Comparison of ENCODE assay signal across 8 mouse cellular contexts in the genomic region with DNA sequence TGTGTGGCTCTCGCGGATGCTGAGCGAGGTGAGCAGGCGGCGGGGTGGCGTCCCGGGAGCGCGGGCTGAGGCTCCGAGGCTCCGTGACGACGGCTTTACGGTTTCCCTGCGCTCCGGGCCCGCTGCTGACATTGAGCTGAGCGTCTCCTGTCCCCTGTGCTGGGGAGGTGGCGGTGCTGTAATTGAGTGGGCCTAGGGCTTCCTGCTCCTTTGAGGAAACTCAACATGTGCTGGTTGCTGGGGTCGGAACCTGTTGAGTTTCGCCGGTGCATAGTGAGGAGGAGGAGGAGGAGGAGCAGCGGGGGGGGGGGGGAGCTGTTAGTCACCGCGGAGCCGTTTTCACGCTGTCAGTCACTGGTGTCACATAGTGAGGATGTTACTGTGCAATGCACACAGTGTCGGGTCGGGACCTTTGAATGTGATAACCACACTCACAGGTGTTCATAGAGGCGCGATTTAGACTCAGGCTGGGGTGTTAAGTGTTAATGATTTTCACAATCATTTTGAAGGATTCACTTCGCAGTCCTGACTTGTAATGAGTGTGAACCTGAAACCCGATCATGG. TPM values are rescaled to one million over a fixed set of nuclear protein-coding genes. Genes with fewer than 3 reads are reported as not detected.
DNase-seq lines count a peak whose midpoint lies in the region; ATAC-seq lines count a peak whose summit lies in the region.

No protein-coding gene starts in this region.

- no peaks in the 10 kb centered on the region for H3K27me3 ChIP-seq in neural tube, embryonic 11.5 days (ENCODE audit: control insufficient read depth, insufficient read depth, low read length)
- H3K27me3 ChIP-seq in limb, embryonic 13.5 days = no peaks in the 10 kb centered on the region
- no peaks in the 10 kb centered on the region for H3K27me3 ChIP-seq in stomach, embryonic 15.5 days (replicated peaks)

- H3K9ac ChIP-seq in neural tube, embryonic 11.5 days (ENCODE audit: low read length) = peak overlapping the region; percentile 75
- peak overlapping the region; percentile 82 for H3K9ac ChIP-seq in limb, embryonic 13.5 days
- peak overlapping the region; percentile 90 for H3K9ac ChIP-seq in stomach, embryonic 15.5 days

- no peak for DNase-seq in neural tube, embryonic 11.5 days (ENCODE audit: low spot score)
- no peak for DNase-seq in neural tube, embryonic 10.5 days (ENCODE audit: extremely low spot score, low spot score)
- DNase-seq in B cell, adult 2 months = no peak
- no peak for DNase-seq in gastrocnemius, postnatal 4 days (ENCODE audit: low spot score in 2 of 2)
- no peak for DNase-seq in left cerebral cortex, postnatal 25 days (ENCODE audit: low spot score in 2 of 2)

- peak overlapping the region; percentile 74 for H3K4me2 ChIP-seq in neural tube, embryonic 11.5 days (ENCODE audit: low read depth)
- H3K4me2 ChIP-seq in limb, embryonic 13.5 days (replicated peaks) = peak overlapping the region; percentile 83
- peak overlapping the region; percentile 75 for H3K4me2 ChIP-seq in stomach, embryonic 15.5 days

- 2% methylated on average over 32 of the region's 33 CpGs for WGBS in neural tube, embryonic 11.5 days
- WGBS in limb, embryonic 13.5 days = under 1% methylated on average over 32 of the region's 33 CpGs
- WGBS in stomach, embryonic 15.5 days = 2% methylated on average over 32 of the region's 33 CpGs

- intact Hi-C loops in left cerebral cortex, postnatal 25 days (cut with DNase I) = loop anchor here (1.0 to 2.0 kb wide), 3 partner anchors 17 to 86 kb away; a partner anchor contains a TSS

- ATAC-seq in neural tube, embryonic 11.5 days (ENCODE audit: insufficient read depth, low FRiP score, low TSS enrichment) = no peak; the same call in 1 of the 2 replicates
- peak; percentile 20 for ATAC-seq in erythroblast, adult 5-6 weeks (replicated peaks; ENCODE audit: low FRiP score, poor library complexity, severe bottlenecking)
- ATAC-seq in limb, embryonic 13.5 days (ENCODE audit: low FRiP score, low read depth) = peak; percentile 51
- ATAC-seq in stomach, embryonic 15.5 days (ENCODE audit: insufficient read depth, low FRiP score, low read depth) = peak; percentile 30; the same call in 1 of the 2 replicates

- H3K4me3 ChIP-seq in neural tube, embryonic 11.5 days (ENCODE audit: low read depth, low read length) = peak overlapping the region; percentile 98
- peak overlapping the region; percentile 95 for H3K4me3 ChIP-seq in limb, embryonic 13.5 days
- H3K4me3 ChIP-seq in stomach, embryonic 15.5 days (replicated peaks) = peak overlapping the region; percentile 100

- H3K27ac ChIP-seq in neural tube, embryonic 11.5 days (ENCODE audit: low read depth, low read length) = no peak overlapping the region
- H3K27ac ChIP-seq in limb, embryonic 13.5 days = no peak overlapping the region
- peak overlapping the region; percentile 62; the same call in 1 of the 2 replicates for H3K27ac ChIP-seq in stomach, embryonic 15.5 days

- H3K4me1 ChIP-seq in neural tube, embryonic 11.5 days (ENCODE audit: control insufficient read depth, insufficient read depth, low read length) = peaks cover 10% of the 10 kb centered on the region
- H3K4me1 ChIP-seq in limb, embryonic 13.5 days = peaks cover 26% of the 10 kb centered on the region
- H3K4me1 ChIP-seq in stomach, embryonic 15.5 days = peaks cover 12% of the 10 kb centered on the region

- H3K36me3 ChIP-seq in neural tube, embryonic 11.5 days (ENCODE audit: control insufficient read depth, insufficient read depth, low read length) = peaks cover 8% of the 10 kb centered on the region
- H3K36me3 ChIP-seq in limb, embryonic 13.5 days = peaks cover 41% of the 10 kb centered on the region
- peaks cover 31% of the 10 kb centered on the region for H3K36me3 ChIP-seq in stomach, embryonic 15.5 days

- no peaks in the 10 kb centered on the region for H3K9me3 ChIP-seq in neural tube, embryonic 11.5 days (ENCODE audit: control insufficient read depth, low read length)
- H3K9me3 ChIP-seq in limb, embryonic 13.5 days = no peaks in the 10 kb centered on the region
- no peaks in the 10 kb centered on the region for H3K9me3 ChIP-seq in stomach, embryonic 15.5 days

RNA-seq across cellular contexts. Expression of a gene that starts 0.4 kb away (rescaled TPM):
- 30.6 and 32.9 TPM in 2 replicates for polyA plus RNA-seq in neural tube, embryonic 11.5 days (2014; fragmentation: Nextera tagmentation; extraction: Ambion mirVana)
- total RNA-seq in erythroblast, adult 5-6 weeks (2015; ENCODE audit: low replicate concordance) = 3.5 and 4.6 TPM in 2 replicates
- 3.9 and 11.2 TPM in 2 replicates for total RNA-seq in erythroblast, adult 5-6 weeks (2017; ENCODE audit: low replicate concordance)
- polyA plus RNA-seq in limb, embryonic 13.5 days (2015; fragmentation: Nextera tagmentation; extraction: Ambion mirVana) = 32.6 and 34.8 TPM in 2 replicates
- polyA plus RNA-seq in stomach, embryonic 15.5 days (2015; fragmentation: Nextera tagmentation; extraction: Ambion mirVana) = 23.3 and 25.3 TPM in 2 replicates
- 10 to 100 TPM; 20.4 to 21.0 TPM for total RNA-seq in gastrocnemius, postnatal 4 days (2021)
- total RNA-seq in left cerebral cortex, postnatal 25 days (2021) = 10 to 100 TPM; 39.9 to 40.0 TPM

RNA-seq across cellular contexts. Expression of a gene that starts 16.3 kb away (rescaled TPM):
- polyA plus RNA-seq in neural tube, embryonic 11.5 days (2014; fragmentation: Nextera tagmentation; extraction: Ambion mirVana) = 58.8 and 64.4 TPM in 2 replicates
- total RNA-seq in erythroblast, adult 5-6 weeks (2015; ENCODE audit: low replicate concordance) = 7.5 and 8.2 TPM in 2 replicates
- 0.17 and 3.3 TPM in 2 replicates for total RNA-seq in erythroblast, adult 5-6 weeks (2017; ENCODE audit: low replicate concordance)
- 47.8 and 51.5 TPM in 2 replicates for polyA plus RNA-seq in limb, embryonic 13.5 days (2015; fragmentation: Nextera tagmentation; extraction: Ambion mirVana)
- 34.0 and 37.3 TPM in 2 replicates for polyA plus RNA-seq in stomach, embryonic 15.5 days (2015; fragmentation: Nextera tagmentation; extraction: Ambion mirVana)
- total RNA-seq in gastrocnemius, postnatal 4 days (2021) = 1 to 10 TPM; 7.1 to 8.3 TPM
- 10 to 100 TPM; 22.6 to 24.8 TPM for total RNA-seq in left cerebral cortex, postnatal 25 days (2021)

RNA-seq across cellular contexts. Expression of a gene that starts 16.4 kb away (rescaled TPM):
- polyA plus RNA-seq in neural tube, embryonic 11.5 days (2014; fragmentation: Nextera tagmentation; extraction: Ambion mirVana) = 30.9 and 31.0 TPM in 2 replicates
- 3.5 TPM in 1 of 2 replicates, not detected in the other for total RNA-seq in erythroblast, adult 5-6 weeks (2015; ENCODE audit: low replicate concordance)
- total RNA-seq in erythroblast, adult 5-6 weeks (2017; ENCODE audit: low replicate concordance) = 1.5 and 5.0 TPM in 2 replicates
- 42.5 and 43.6 TPM in 2 replicates for polyA plus RNA-seq in limb, embryonic 13.5 days (2015; fragmentation: Nextera tagmentation; extraction: Ambion mirVana)
- 31.7 and 32.9 TPM in 2 replicates for polyA plus RNA-seq in stomach, embryonic 15.5 days (2015; fragmentation: Nextera tagmentation; extraction: Ambion mirVana)
- total RNA-seq in gastrocnemius, postnatal 4 days (2021) = 1 to 10 TPM; 7.6 to 8.7 TPM
- total RNA-seq in left cerebral cortex, postnatal 25 days (2021) = 10 to 100 TPM; 24.3 to 29.3 TPM

RNA-seq across cellular contexts. Expression of a gene that starts 29.3 kb away (rescaled TPM):
- polyA plus RNA-seq in neural tube, embryonic 11.5 days (2014; fragmentation: Nextera tagmentation; extraction: Ambion mirVana) = 0.20 TPM in 2 replicates
- total RNA-seq in erythroblast, adult 5-6 weeks (2015; ENCODE audit: low replicate concordance) = not detected in 2 replicates
- total RNA-seq in erythroblast, adult 5-6 weeks (2017; ENCODE audit: low replicate concordance) = not detected in 2 replicates
- 0.18 and 0.24 TPM in 2 replicates for polyA plus RNA-seq in limb, embryonic 13.5 days (2015; fragmentation: Nextera tagmentation; extraction: Ambion mirVana)
- polyA plus RNA-seq in stomach, embryonic 15.5 days (2015; fragmentation: Nextera tagmentation; extraction: Ambion mirVana) = 0.22 and 0.24 TPM in 2 replicates
- total RNA-seq in gastrocnemius, postnatal 4 days (2021) = not detected
- total RNA-seq in left cerebral cortex, postnatal 25 days (2021) = not detected

RNA-seq across cellular contexts. Expression of a gene that starts 50.0 kb away (rescaled TPM):
- 28.6 and 30.0 TPM in 2 replicates for polyA plus RNA-seq in neural tube, embryonic 11.5 days (2014; fragmentation: Nextera tagmentation; extraction: Ambion mirVana)
- total RNA-seq in erythroblast, adult 5-6 weeks (2015; ENCODE audit: low replicate concordance) = 11.7 and 14.0 TPM in 2 replicates
- total RNA-seq in erythroblast, adult 5-6 weeks (2017; ENCODE audit: low replicate concordance) = 5.0 and 6.4 TPM in 2 replicates
- polyA plus RNA-seq in limb, embryonic 13.5 days (2015; fragmentation: Nextera tagmentation; extraction: Ambion mirVana) = 42.3 and 42.5 TPM in 2 replicates
- polyA plus RNA-seq in stomach, embryonic 15.5 days (2015; fragmentation: Nextera tagmentation; extraction: Ambion mirVana) = 40.8 and 44.4 TPM in 2 replicates
- 10 to 100 TPM; 25.4 to 26.2 TPM for total RNA-seq in gastrocnemius, postnatal 4 days (2021)
- total RNA-seq in left cerebral cortex, postnatal 25 days (2021) = 10 to 100 TPM; 39.0 to 43.9 TPM
